Mouse (Mus musculus) NIH3T3 (cell line): Measurements from ENCODE around the gene Muc1.

Experiments used
- DNase-seq: peaks from one replicate; pipeline ENCODE4 v3.0.0-alpha.2; 2012; ENCODE audit warnings: low read depth

Muc1 gene

GRCm38 (mm10) chr3:89270891-89271290 is 42.0 kb downstream of the Muc1 start:
- DNase-seq, result peak; percentile 88

DNA sequence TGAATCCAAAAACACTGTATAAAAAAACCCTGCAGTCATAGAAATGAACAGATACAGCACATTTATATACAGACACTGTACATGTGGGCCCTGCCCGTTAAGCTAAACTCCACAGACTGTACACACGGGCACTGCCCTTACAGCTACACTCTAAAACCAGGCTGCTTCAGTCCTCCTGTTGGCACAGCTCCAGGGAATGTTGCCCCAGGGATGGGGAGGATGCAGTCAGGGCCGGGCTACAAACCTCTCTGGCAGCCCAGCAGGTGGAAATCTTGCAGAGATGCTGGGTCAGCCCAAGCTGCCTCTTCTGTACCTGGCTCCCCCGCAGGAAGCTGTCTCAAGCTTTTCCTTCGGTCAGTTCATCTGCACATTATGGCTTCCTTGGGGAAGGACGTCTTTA is 42.9 kb downstream of the Muc1 start:
- DNase-seq, result peak; percentile 43

DNA sequence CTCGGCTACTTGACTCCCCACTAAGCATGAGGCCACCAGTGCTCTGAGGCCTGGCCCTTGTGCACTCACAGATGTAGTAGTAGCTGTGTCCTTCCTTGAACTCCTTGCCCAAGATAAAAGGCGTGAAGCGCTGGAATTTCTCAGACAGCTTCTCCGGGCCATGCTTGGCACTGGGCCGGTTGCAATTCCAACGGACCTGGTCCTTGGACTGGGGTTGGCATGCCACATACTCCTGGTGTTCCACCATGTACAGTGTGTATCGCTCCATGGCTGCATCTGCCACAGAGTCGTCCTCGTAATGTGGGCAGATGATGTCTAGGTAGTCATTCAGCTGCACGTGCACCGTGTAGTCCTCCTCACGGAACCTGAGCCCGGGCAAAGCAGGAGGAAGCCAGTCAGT is 47.2 kb downstream of the Muc1 start:
- DNase-seq, result no peak

- DNase-seq, result peak; percentile 68
Measured at GRCm38 (mm10) chr3:89277281-89278021, 48.6 kb downstream of the Muc1 start.

GRCm38 (mm10) chr3:89278107-89278506 is 49.2 kb downstream of the Muc1 start:
- no peak for DNase-seq

- DNase-seq, result no peak
Measured at GRCm38 (mm10) chr3:89278643-89279042, 49.8 kb downstream of the Muc1 start.

GRCm38 (mm10) chr3:89279153-89279890 is 50.5 kb downstream of the Muc1 start:
- peak; percentile 93 for DNase-seq

GRCm38 (mm10) chr3:89280050-89280605 is 51.3 kb downstream of the Muc1 start:
- peak; percentile 68 for DNase-seq

GRCm38 (mm10) chr3:89280606-89281511 is 52.0 kb downstream of the Muc1 start, which contains the start of gene Efna1:
Gene Efna1 (minus strand): TSS chr3:89281142.
- DNase-seq, result peak; percentile 60

- DNase-seq, result peak; percentile 96
Measured at GRCm38 (mm10) chr3:89281579-89282290, 52.9 kb downstream of the Muc1 start.

DNA sequence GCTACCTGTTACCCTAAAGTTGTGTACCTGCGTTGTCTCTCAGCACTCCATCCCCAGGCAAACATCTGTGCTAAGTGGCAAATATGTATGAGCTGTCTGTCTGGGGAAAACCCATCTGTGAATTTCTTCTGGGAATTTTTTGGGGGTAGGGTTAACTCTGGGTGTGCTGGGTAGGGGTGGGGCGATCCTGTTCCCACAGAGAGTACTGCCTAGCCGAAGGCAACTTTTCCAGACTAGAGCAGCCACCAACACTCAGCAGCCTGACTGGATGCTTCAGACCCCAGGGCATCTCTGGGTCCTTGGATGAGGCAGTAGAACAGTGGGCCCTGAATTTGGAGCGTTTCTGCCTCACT is 53.4 kb downstream of the Muc1 start:
- no peak for DNase-seq
